Mouse (Mus musculus) ES-E14 (cell line): Measurements from ENCODE around the gene Cbr2.
"Not testable (repeated sequence)": the region's sequence is repeated elsewhere in the genome, so short reads cannot be mapped to it uniquely, and the experiment has no call there.

Experiments used
- CHD2 ChIP-seq: IDR thresholded peaks from 2 replicates; pipeline ENCODE4 v1.6.1; 2014; ENCODE audit warnings: mild to moderate bottlenecking, low read depth, low read length, inconsistent platforms
- HCFC1 ChIP-seq: IDR thresholded peaks from 2 replicates; pipeline ENCODE4 v1.6.1; 2012; ENCODE audit warnings: low read length, inconsistent platforms, borderline replicate concordance; ENCODE audit not compliant: insufficient read depth
- ZC3H11A ChIP-seq: IDR thresholded peaks from 2 replicates; pipeline ENCODE4 v1.6.1; 2012; ENCODE audit warnings: low read depth, mild to moderate bottlenecking, inconsistent platforms, low read length, borderline replicate concordance

DNA sequence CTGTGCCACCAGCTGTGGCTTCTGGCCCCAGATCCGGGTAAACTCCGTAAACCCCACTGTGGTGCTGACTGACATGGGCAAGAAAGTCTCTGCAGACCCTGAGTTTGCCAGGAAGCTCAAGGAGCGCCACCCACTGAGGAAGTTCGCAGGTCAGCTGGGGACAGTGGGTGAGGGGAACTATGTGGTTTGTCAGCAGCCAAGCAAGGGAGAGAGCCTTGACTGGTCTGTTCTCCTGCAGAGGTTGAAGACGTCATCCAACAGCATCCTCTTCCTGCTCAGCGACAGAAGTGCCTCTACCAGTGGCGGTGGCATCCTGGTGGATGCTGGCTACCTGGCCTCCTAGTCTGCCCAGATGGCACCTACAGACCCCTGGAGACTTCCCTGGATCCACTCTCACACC lies 35.1 kb upstream of the Cbr2 start:
- not testable (repeated sequence) for TF ChIP-seq HCFC1, ZC3H11A, CHD2
